In genomic region chr5:4813357-4813756, GRCm38 (mm10) we compare ENCODE assay signal across 27 mouse cellular contexts.
"Had no signal": no experiment of that assay in that cellular context is flagged by ENCODE, and none has a peak within 500 bp of the region (broad histone marks: within the 10 kb centered on the region; RNA-seq: fewer than 3 reads in every experiment).

No protein-coding gene starts in this region.

- H3K27ac ChIP-seq: embryonic facial prominence, embryonic 10.5 days; embryonic facial prominence, embryonic 12.5 days; embryonic facial prominence, embryonic 13.5 days; embryonic facial prominence, embryonic 15.5 days; gastrocnemius, adult 2 months; heart, adult 2 months; heart, embryonic 10.5 days had no signal

- H3K9ac ChIP-seq: embryonic facial prominence, embryonic 12.5 days; embryonic facial prominence, embryonic 13.5 days; embryonic facial prominence, embryonic 15.5 days; forebrain, embryonic 12.5 days; forebrain, embryonic 13.5 days; forebrain, embryonic 15.5 days; forebrain, postnatal 0 days had no signal

- H3K9me3 ChIP-seq: embryonic facial prominence, embryonic 10.5 days; embryonic facial prominence, embryonic 12.5 days; embryonic facial prominence, embryonic 13.5 days; embryonic facial prominence, embryonic 15.5 days; forebrain, embryonic 10.5 days; forebrain, embryonic 12.5 days; forebrain, embryonic 13.5 days; forebrain, embryonic 15.5 days; heart, embryonic 10.5 days had no signal

- H3K4me3 ChIP-seq: embryonic facial prominence, embryonic 10.5 days; embryonic facial prominence, embryonic 12.5 days; embryonic facial prominence, embryonic 13.5 days; embryonic facial prominence, embryonic 15.5 days; erythroblast, embryonic 14.5 days; forebrain, embryonic 10.5 days; forebrain, embryonic 12.5 days; forebrain, embryonic 13.5 days; forebrain, embryonic 15.5 days; gastrocnemius, adult 2 months; heart, adult 2 months; heart, embryonic 10.5 days had no signal

- H3K27me3 ChIP-seq: embryonic facial prominence, embryonic 12.5 days; embryonic facial prominence, embryonic 13.5 days; embryonic facial prominence, embryonic 15.5 days; forebrain, embryonic 12.5 days; forebrain, embryonic 13.5 days; forebrain, embryonic 15.5 days had no signal

- H3K36me3 ChIP-seq: embryonic facial prominence, embryonic 10.5 days; embryonic facial prominence, embryonic 12.5 days; embryonic facial prominence, embryonic 13.5 days; embryonic facial prominence, embryonic 15.5 days; forebrain, embryonic 10.5 days; forebrain, embryonic 12.5 days; forebrain, embryonic 15.5 days; heart, embryonic 10.5 days had no signal

- H3K4me2 ChIP-seq: embryonic facial prominence, embryonic 12.5 days; embryonic facial prominence, embryonic 13.5 days; embryonic facial prominence, embryonic 15.5 days; forebrain, embryonic 12.5 days; forebrain, embryonic 15.5 days had no signal

- ATAC-seq: forebrain, embryonic 13.5 days; forebrain, embryonic 14.5 days; forebrain, embryonic 15.5 days; forebrain, embryonic 16.5 days; forebrain, postnatal 0 days had no signal

- DNase-seq: cerebellum, adult 8-10 months; cerebellum, adult 9-10 months; cerebellum, adult 9-11 months; cerebellum, postnatal 10 days; cerebellum, postnatal 14 days; cerebellum, postnatal 25 days; cerebellum, postnatal 36 days; embryo, embryonic 11 days; forebrain, postnatal 0 days; gastrocnemius, adult 2 months; gastrocnemius, postnatal 10 days; gastrocnemius, postnatal 14 days; gastrocnemius, postnatal 25 days; gastrocnemius, postnatal 36 days; heart, adult 2 months had no signal

- H3K4me1 ChIP-seq: heart, embryonic 10.5 days had no signal
